Comparison of ENCODE assay signal across 15 mouse cellular contexts in the genomic region with DNA sequence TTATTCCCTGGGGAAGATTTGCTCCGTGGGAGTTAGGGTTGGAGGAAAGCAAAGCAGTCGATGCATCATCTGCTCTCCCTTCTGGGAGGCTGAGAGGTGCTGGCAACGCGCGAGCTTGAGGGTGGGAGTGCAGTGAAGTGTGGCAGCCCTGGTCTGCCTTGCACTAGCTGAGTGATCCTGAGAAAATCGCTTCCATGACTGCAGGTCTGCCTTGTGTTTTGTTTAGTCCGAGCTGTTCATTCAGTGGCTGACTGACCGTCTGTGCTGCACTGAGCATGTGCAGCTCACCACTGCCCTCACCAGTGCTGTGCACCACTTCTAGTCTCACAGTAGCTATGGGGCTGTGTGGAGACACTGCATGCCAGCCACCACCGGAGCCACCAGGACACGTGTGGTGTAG. TPM values are rescaled to one million over a fixed set of nuclear protein-coding genes. Genes with fewer than 3 reads are reported as not detected.
A peak's percentile ranks its signal among the peaks of the same experiment; 100 is the strongest.
DNase-seq lines count a peak whose midpoint lies in the region; ATAC-seq and TF ChIP-seq lines count a peak whose summit lies in the region.
"Had no signal": no experiment of that assay in that cellular context is flagged by ENCODE, and none has a peak within 500 bp of the region (broad histone marks: within the 10 kb centered on the region; RNA-seq: fewer than 3 reads in every experiment).

No protein-coding gene starts in this region.

- peak; percentile 52 for ATAC-seq in hindbrain, embryonic 16.5 days
- ATAC-seq in hindbrain, postnatal 0 days, result no peak
- ATAC-seq: liver, embryonic 12.5 days; midbrain, embryonic 16.5 days had no signal

- WGBS in hindbrain, embryonic 16.5 days, result 69% methylated on average over 10 of the region's 10 CpGs
- WGBS in hindbrain, postnatal 0 days, result 63% methylated on average over 10 of the region's 10 CpGs
- WGBS in heart, adult 2 months, result 63% methylated on average over 10 of the region's 10 CpGs

- no peaks in the 10 kb centered on the region for H3K4me1 ChIP-seq in hindbrain, embryonic 16.5 days (ENCODE audit: control insufficient read depth, insufficient read depth, low read depth, low read length)
- H3K4me1 ChIP-seq in hindbrain, postnatal 0 days (ENCODE audit: insufficient read depth, low read length), result no peaks in the 10 kb centered on the region
- no peaks in the 10 kb centered on the region for H3K4me1 ChIP-seq in heart, adult 2 months (ENCODE audit: control insufficient read depth, insufficient read depth, low read length)
- H3K4me1 ChIP-seq: liver, embryonic 12.5 days had no signal

- H3K4me2 ChIP-seq in hindbrain, embryonic 16.5 days (ENCODE audit: low read length), result no peak overlapping the region
- H3K4me2 ChIP-seq in hindbrain, postnatal 0 days (ENCODE audit: low read depth, low read length), result no peak overlapping the region
- H3K4me2 ChIP-seq: liver, embryonic 12.5 days had no signal

- H3K9ac ChIP-seq in hindbrain, embryonic 16.5 days (ENCODE audit: low read depth, low read length), result no peak overlapping the region
- H3K9ac ChIP-seq in hindbrain, postnatal 0 days (replicated peaks; ENCODE audit: low read length), result no peak overlapping the region
- H3K9ac ChIP-seq in heart, adult 2 months (ENCODE audit: low read depth, low read length), result no peak overlapping the region
- H3K9ac ChIP-seq: liver, embryonic 12.5 days had no signal

- H3K36me3 ChIP-seq in hindbrain, embryonic 16.5 days (ENCODE audit: control insufficient read depth, insufficient read depth, low read length), result peaks cover 23% of the 10 kb centered on the region
- peaks cover 38% of the 10 kb centered on the region for H3K36me3 ChIP-seq in hindbrain, postnatal 0 days (ENCODE audit: insufficient read depth, low read length)
- H3K36me3 ChIP-seq in heart, adult 2 months (ENCODE audit: control insufficient read depth, insufficient read depth, low read length), result no peaks in the 10 kb centered on the region; the same call in none of the 2 replicates

- H3K79me2 ChIP-seq in heart, adult 2 months (replicated peaks; ENCODE audit: control insufficient read depth, insufficient read depth, low read length), result no peaks in the 10 kb centered on the region

- TF ChIP-seq CTCF in hindbrain, postnatal 0 days (IDR thresholded peaks at IDR 0.05; ENCODE audit: low read depth), result no peak
- TF ChIP-seq CTCF in heart, adult 2 months (IDR thresholded peaks at IDR 0.05), result no peak

- H3K9me3 ChIP-seq in hindbrain, embryonic 16.5 days (ENCODE audit: control insufficient read depth, low read length), result no peaks in the 10 kb centered on the region
- no peaks in the 10 kb centered on the region for H3K9me3 ChIP-seq in hindbrain, postnatal 0 days (ENCODE audit: low read length)
- H3K9me3 ChIP-seq: liver, embryonic 12.5 days had no signal

- H3K27me3 ChIP-seq in hindbrain, embryonic 16.5 days (replicated peaks; ENCODE audit: control insufficient read depth, insufficient read depth, low read length), result no peaks in the 10 kb centered on the region
- no peaks in the 10 kb centered on the region for H3K27me3 ChIP-seq in hindbrain, postnatal 0 days (ENCODE audit: insufficient read depth, low read length)
- H3K27me3 ChIP-seq in heart, adult 2 months (ENCODE audit: control insufficient read depth, insufficient read depth, low read length), result no peaks in the 10 kb centered on the region
- H3K27me3 ChIP-seq: liver, embryonic 12.5 days had no signal

- H3K4me3 ChIP-seq in hindbrain, embryonic 16.5 days (ENCODE audit: low read length), result no peak overlapping the region
- no peak overlapping the region for H3K4me3 ChIP-seq in hindbrain, postnatal 0 days (ENCODE audit: low read length)
- H3K4me3 ChIP-seq in heart, adult 2 months, result no peak overlapping the region
- H3K4me3 ChIP-seq: liver, embryonic 12.5 days had no signal

- no peak for DNase-seq in hindbrain, postnatal 0 days (ENCODE audit: low spot score)
- DNase-seq in MN1 (ENCODE audit: low spot score), result peak; percentile 7
- peak; percentile 53 to 77 for DNase-seq in frontal cortex, adult 2 months (ENCODE audit: extremely low spot score in 1 of 2, low spot score in 1 of 2)
- DNase-seq in left cerebral cortex, adult 8-10 months (ENCODE audit: low spot score in 2 of 2), result peak; percentile 22 to 70
- no peak for DNase-seq in adrenal gland, postnatal 10 days
- DNase-seq in lung, postnatal 4 days, result no peak
- DNase-seq in heart, adult 2 months, result no peak
- DNase-seq: cerebellum, postnatal 10 days; gastrocnemius, postnatal 36 days; heart, postnatal 14 days; lung, postnatal 36 days; thymus, postnatal 25 days had no signal

- intact Hi-C loops in heart, adult 2 months (cut with DNase I), result no loop called here

- no peak overlapping the region for H3K27ac ChIP-seq in hindbrain, embryonic 16.5 days (ENCODE audit: low read depth, low read length)
- H3K27ac ChIP-seq in hindbrain, postnatal 0 days, result no peak overlapping the region
- no peak overlapping the region for H3K27ac ChIP-seq in heart, adult 2 months
- H3K27ac ChIP-seq: liver, embryonic 12.5 days had no signal

- no peak for TF ChIP-seq EP300 in heart, adult 2 months (IDR thresholded peaks at IDR 0.05; ENCODE audit: insufficient read depth, low read depth, low read length)

- no peak for TF ChIP-seq POLR2A in heart, adult 2 months (IDR thresholded peaks at IDR 0.05; ENCODE audit: insufficient read depth, low read depth, low read length)

RNA-seq across cellular contexts. Expression of gene Slc30a9, which starts 42.2 kb away (rescaled TPM):
- polyA plus RNA-seq in hindbrain, embryonic 16.5 days (2015; fragmentation: Nextera tagmentation; extraction: Ambion mirVana), result 161 and 172 TPM in 2 replicates
- 72.8 and 90.5 TPM in 2 replicates for total RNA-seq in hindbrain, postnatal 0 days (2014; rRNA removed)
- polyA plus RNA-seq in hindbrain, postnatal 0 days (2015; fragmentation: Nextera tagmentation; extraction: Ambion mirVana), result 175 and 179 TPM in 2 replicates
- 118 and 126 TPM in 2 replicates for polyA plus RNA-seq in frontal cortex, adult 2 months (2012; rRNA removed)
- 100 to 1,000 TPM; 183 to 204 (median 189) TPM for total RNA-seq in left cerebral cortex, adult 8-10 months (2022)
- total RNA-seq in adrenal gland, postnatal 10 days (2021), result 100 to 1,000 TPM; 110 to 120 TPM
- total RNA-seq in heart, adult 2 months (2021), result 100 to 1,000 TPM; 156 to 171 TPM
- 36.2 and 97.0 TPM in 2 replicates for polyA plus RNA-seq in heart, adult 2 months (2012; rRNA removed)

Comparison
In these comparisons a context has a peak if more than half of its experiments do, and no peak if none do; other contexts are left out.
1. DNase-seq: peak in MN1 (single experiment), frontal cortex, adult 2 months (2 of 2) and left cerebral cortex, adult 8-10 months (2 of 2); none in hindbrain, postnatal 0 days (single experiment), adrenal gland, postnatal 10 days (single experiment), lung, postnatal 4 days (0 of 2) and heart, adult 2 months (0 of 2).